Mouse (Mus musculus): Measurements from ENCODE around the gene Myo1g.

GRCm38 (mm10) chr11:6566496-6566895 is 45.7 kb upstream of the Myo1g start:
- TF ChIP-seq POLR2A (IDR thresholded peaks at IDR 0.05; ENCODE audit: insufficient read depth, low read depth, low read length) (no peak), CTCF (IDR thresholded peaks at IDR 0.05) (no peak)

All from heart, adult 2 months (tissue).